Mouse (Mus musculus): Measurements from ENCODE around the gene Nelfb.
"Not testable (repeated sequence)": the region's sequence is repeated elsewhere in the genome, so short reads cannot be mapped to it uniquely, and the experiment has no call there.

DNA sequence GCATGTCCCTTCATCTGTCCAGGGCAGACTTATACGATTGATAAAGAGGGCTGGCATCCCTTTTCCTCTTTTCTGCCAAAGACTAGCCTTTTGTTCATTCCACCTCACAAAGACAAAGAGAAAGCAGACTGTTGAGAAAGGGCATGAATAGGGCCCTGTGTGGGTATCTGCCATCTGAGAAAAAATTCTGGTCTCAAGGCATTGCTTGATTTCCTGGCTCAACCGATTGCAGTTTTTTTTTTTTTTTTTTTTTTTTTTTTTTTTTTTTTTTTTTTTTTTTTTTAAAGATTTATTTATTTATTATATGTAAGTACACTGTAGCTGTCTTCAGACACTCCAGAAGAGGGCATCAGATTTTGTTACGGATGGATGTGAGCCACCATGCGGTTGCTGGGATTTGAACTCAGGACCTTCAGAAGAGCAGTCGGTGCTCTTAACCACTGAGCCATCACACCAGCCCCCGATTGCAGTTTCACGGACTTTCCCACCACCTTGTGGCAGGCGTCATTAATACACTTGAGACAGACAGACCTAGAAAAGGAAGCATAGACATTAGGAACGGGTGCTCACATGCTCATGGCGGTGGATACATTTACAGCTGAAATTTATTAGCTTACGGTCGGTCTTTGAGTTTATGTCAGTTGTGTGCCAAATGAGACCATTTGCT, 45.3 kb upstream of the Nelfb start:
- not testable (repeated sequence) for TF ChIP-seq EP300 (IDR thresholded peaks at IDR 0.05; ENCODE audit: low read depth)
- TF ChIP-seq CTCF (IDR thresholded peaks at IDR 0.05; ENCODE audit: low read depth): peak; percentile 60
